8 mouse cellular contexts compared by ENCODE assay signal in genomic region chr7:127477687-127478634, GRCm38 (mm10). TPM values are rescaled to one million over a fixed set of nuclear protein-coding genes. Genes with fewer than 3 reads are reported as not detected.
DNase-seq lines count a peak whose midpoint lies in the region; ATAC-seq and TF ChIP-seq lines count a peak whose summit lies in the region.

No protein-coding gene starts in this region.

- H3K27me3 ChIP-seq in E14TG2a.4 (ENCODE audit: insufficient read depth, low read length): no peaks in the 10 kb centered on the region
- no peaks in the 10 kb centered on the region for H3K27me3 ChIP-seq in forebrain, embryonic 12.5 days
- H3K27me3 ChIP-seq in heart, postnatal 0 days (ENCODE audit: control insufficient read depth, insufficient read depth, low read length): no peaks in the 10 kb centered on the region
- H3K27me3 ChIP-seq in liver, embryonic 16.5 days (ENCODE audit: control insufficient read depth, insufficient read depth, low read depth, low read length): no peaks in the 10 kb centered on the region
- H3K27me3 ChIP-seq in neural tube, embryonic 13.5 days: no peaks in the 10 kb centered on the region
- no peaks in the 10 kb centered on the region for H3K27me3 ChIP-seq in testis, adult 2 months (ENCODE audit: control insufficient read depth, insufficient read depth, low read length)

- TF ChIP-seq CTCF in E14TG2a.4 (conservative IDR thresholded peaks at IDR 0.05; ENCODE audit: low read length): no peak
- peak; percentile 24; the same call in 1 of the 2 replicates for TF ChIP-seq CTCF in heart, postnatal 0 days (IDR thresholded peaks at IDR 0.05; ENCODE audit: low read depth)
- peak; percentile 22; the same call in 1 of the 2 replicates for TF ChIP-seq CTCF in testis, adult 2 months (IDR thresholded peaks at IDR 0.05; ENCODE audit: control insufficient read depth, insufficient read depth, insufficient replicate concordance, low read depth, low read length)

- peak; percentile 93 for ATAC-seq in forebrain, embryonic 12.5 days (ENCODE audit: low FRiP score)
- peak; percentile 89 for ATAC-seq in heart, postnatal 0 days (ENCODE audit: insufficient read depth, low read depth)
- ATAC-seq in liver, embryonic 16.5 days (ENCODE audit: low read depth): peak; percentile 89
- ATAC-seq in neural tube, embryonic 13.5 days (ENCODE audit: low read depth): peak; percentile 94

- peaks cover 58% of the 10 kb centered on the region for H3K4me1 ChIP-seq in E14TG2a.4 (replicated peaks; ENCODE audit: low read depth, low read length)
- peaks cover 31% of the 10 kb centered on the region for H3K4me1 ChIP-seq in forebrain, embryonic 12.5 days
- peaks cover 19% of the 10 kb centered on the region for H3K4me1 ChIP-seq in heart, postnatal 0 days (ENCODE audit: control insufficient read depth, insufficient read depth)
- H3K4me1 ChIP-seq in liver, embryonic 16.5 days (ENCODE audit: control insufficient read depth, low read depth, low read length): peaks cover 26% of the 10 kb centered on the region
- peaks cover 50% of the 10 kb centered on the region for H3K4me1 ChIP-seq in neural tube, embryonic 13.5 days (replicated peaks)
- peaks cover 5% of the 10 kb centered on the region for H3K4me1 ChIP-seq in testis, adult 2 months (ENCODE audit: control insufficient read depth, insufficient read depth, low read length)

- WGBS in forebrain, embryonic 12.5 days: under 1% methylated on average over 50 of the region's 50 CpGs
- WGBS in heart, postnatal 0 days: under 1% methylated on average over 50 of the region's 50 CpGs
- WGBS in liver, embryonic 16.5 days (ENCODE audit: insufficient replicate concordance): under 1% methylated on average over 50 of the region's 50 CpGs
- WGBS in neural tube, embryonic 13.5 days: under 1% methylated on average over 50 of the region's 50 CpGs

- H3K9ac ChIP-seq in forebrain, embryonic 12.5 days: peak overlapping the region; percentile 98
- peak overlapping the region; percentile 94 for H3K9ac ChIP-seq in heart, postnatal 0 days (replicated peaks; ENCODE audit: low read depth, low read length)
- H3K9ac ChIP-seq in liver, embryonic 16.5 days (ENCODE audit: low read depth, low read length): peak overlapping the region; percentile 96
- H3K9ac ChIP-seq in neural tube, embryonic 13.5 days: peak overlapping the region; percentile 99

- TF ChIP-seq POLR2A in testis, adult 2 months (IDR thresholded peaks at IDR 0.05; ENCODE audit: control insufficient read depth, low read depth, low read length): peak; percentile 87

- DNase-seq in c-Kit-positive CD71-positive TER-119-positive erythroid progenitor cells, embryonic 14.5 days (ENCODE audit: low spot score): peak; percentile 100
- peak; percentile 100 for DNase-seq in heart, postnatal 0 days (ENCODE audit: low spot score)
- DNase-seq in kidney, postnatal 4 days: peak; percentile 99 to 100

- H3K27ac ChIP-seq in forebrain, embryonic 12.5 days: peak overlapping the region; percentile 97
- peak overlapping the region; percentile 97 for H3K27ac ChIP-seq in heart, postnatal 0 days (ENCODE audit: low read depth)
- H3K27ac ChIP-seq in liver, embryonic 16.5 days (ENCODE audit: low read length): peak overlapping the region; percentile 97
- H3K27ac ChIP-seq in neural tube, embryonic 13.5 days (replicated peaks): peak overlapping the region; percentile 96
- H3K27ac ChIP-seq in testis, adult 2 months (ENCODE audit: control insufficient read depth, insufficient read depth, low read depth, low read length): peak overlapping the region; percentile 100

- no peaks in the 10 kb centered on the region for H3K9me3 ChIP-seq in E14TG2a.4 (ENCODE audit: low read length)
- H3K9me3 ChIP-seq in forebrain, embryonic 12.5 days: no peaks in the 10 kb centered on the region
- H3K9me3 ChIP-seq in heart, postnatal 0 days (replicated peaks; ENCODE audit: control insufficient read depth, low read length): no peaks in the 10 kb centered on the region
- no peaks in the 10 kb centered on the region for H3K9me3 ChIP-seq in liver, embryonic 16.5 days (replicated peaks; ENCODE audit: control insufficient read depth, low read length)
- H3K9me3 ChIP-seq in neural tube, embryonic 13.5 days: no peaks in the 10 kb centered on the region

- peak overlapping the region; percentile 99 for H3K4me3 ChIP-seq in E14TG2a.4 (replicated peaks; ENCODE audit: low read length)
- peak overlapping the region; percentile 99 for H3K4me3 ChIP-seq in forebrain, embryonic 12.5 days (replicated peaks)
- H3K4me3 ChIP-seq in heart, postnatal 0 days (ENCODE audit: low read depth, low read length): peak overlapping the region; percentile 85
- H3K4me3 ChIP-seq in liver, embryonic 16.5 days (ENCODE audit: low read depth, low read length): peak overlapping the region; percentile 93
- peak overlapping the region; percentile 98 for H3K4me3 ChIP-seq in neural tube, embryonic 13.5 days
- peak overlapping the region; percentile 98 for H3K4me3 ChIP-seq in testis, adult 2 months (ENCODE audit: control insufficient read depth, low read depth, low read length)

- peak; percentile 6; the same call in 1 of the 2 replicates for TF ChIP-seq EP300 in heart, postnatal 0 days (IDR thresholded peaks at IDR 0.05; ENCODE audit: low read depth)

- peaks cover 70% of the 10 kb centered on the region for H3K36me3 ChIP-seq in E14TG2a.4 (ENCODE audit: insufficient read depth, low read length)
- H3K36me3 ChIP-seq in forebrain, embryonic 12.5 days (replicated peaks): peaks cover 49% of the 10 kb centered on the region
- H3K36me3 ChIP-seq in heart, postnatal 0 days (replicated peaks; ENCODE audit: control insufficient read depth, insufficient read depth, low read length): peaks cover 47% of the 10 kb centered on the region
- H3K36me3 ChIP-seq in liver, embryonic 16.5 days (ENCODE audit: control insufficient read depth, insufficient read depth): peaks cover 43% of the 10 kb centered on the region
- peaks cover 58% of the 10 kb centered on the region for H3K36me3 ChIP-seq in neural tube, embryonic 13.5 days
- H3K36me3 ChIP-seq in testis, adult 2 months (ENCODE audit: control insufficient read depth, insufficient read depth, low read length): peaks cover 4% of the 10 kb centered on the region

- peak overlapping the region; percentile 98 for H3K4me2 ChIP-seq in forebrain, embryonic 12.5 days
- peak overlapping the region; percentile 94 for H3K4me2 ChIP-seq in heart, postnatal 0 days (ENCODE audit: low read depth, low read length)
- H3K4me2 ChIP-seq in liver, embryonic 16.5 days (ENCODE audit: low read depth, low read length): peak overlapping the region; percentile 85
- H3K4me2 ChIP-seq in neural tube, embryonic 13.5 days: peak overlapping the region; percentile 100

RNA-seq across cellular contexts. Expression of gene Fbrs, which starts 1.0 kb away (rescaled TPM):
- 10.4 and 12.3 TPM in 2 replicates for polyA plus RNA-seq in forebrain, embryonic 12.5 days (2016; fragmentation: Nextera tagmentation; extraction: Ambion mirVana)
- total RNA-seq in heart, postnatal 0 days (2014; rRNA removed; ENCODE audit: low replicate concordance): 19.1 and 31.1 TPM in 2 replicates
- 5.4 and 5.9 TPM in 2 replicates for polyA plus RNA-seq in heart, postnatal 0 days (2015; fragmentation: Nextera tagmentation; extraction: Ambion mirVana)
- polyA plus RNA-seq in liver, embryonic 16.5 days (2015; fragmentation: Nextera tagmentation; extraction: Ambion mirVana): 4.0 and 4.9 TPM in 2 replicates
- 12.1 and 12.6 TPM in 2 replicates for polyA plus RNA-seq in neural tube, embryonic 13.5 days (2015; fragmentation: Nextera tagmentation; extraction: Ambion mirVana)
- polyA plus RNA-seq in testis, adult 2 months (2012; rRNA removed): 42.8 and 44.8 TPM in 2 replicates

RNA-seq across cellular contexts. Expression of gene Prr14, which starts 18.6 kb away (rescaled TPM):
- polyA plus RNA-seq in forebrain, embryonic 12.5 days (2016; fragmentation: Nextera tagmentation; extraction: Ambion mirVana): 63.0 and 64.7 TPM in 2 replicates
- total RNA-seq in heart, postnatal 0 days (2014; rRNA removed; ENCODE audit: low replicate concordance): 33.7 and 35.4 TPM in 2 replicates
- polyA plus RNA-seq in heart, postnatal 0 days (2015; fragmentation: Nextera tagmentation; extraction: Ambion mirVana): 22.3 and 24.7 TPM in 2 replicates
- polyA plus RNA-seq in liver, embryonic 16.5 days (2015; fragmentation: Nextera tagmentation; extraction: Ambion mirVana): 18.6 and 22.8 TPM in 2 replicates
- polyA plus RNA-seq in neural tube, embryonic 13.5 days (2015; fragmentation: Nextera tagmentation; extraction: Ambion mirVana): 42.4 and 44.5 TPM in 2 replicates
- 55.4 and 58.4 TPM in 2 replicates for polyA plus RNA-seq in testis, adult 2 months (2012; rRNA removed)

RNA-seq across cellular contexts. Expression of gene Zfp689, which starts 29.0 kb away (rescaled TPM):
- 16.0 and 18.8 TPM in 2 replicates for polyA plus RNA-seq in forebrain, embryonic 12.5 days (2016; fragmentation: Nextera tagmentation; extraction: Ambion mirVana)
- total RNA-seq in heart, postnatal 0 days (2014; rRNA removed; ENCODE audit: low replicate concordance): 1.9 and 3.0 TPM in 2 replicates
- 2.4 and 2.6 TPM in 2 replicates for polyA plus RNA-seq in heart, postnatal 0 days (2015; fragmentation: Nextera tagmentation; extraction: Ambion mirVana)
- polyA plus RNA-seq in liver, embryonic 16.5 days (2015; fragmentation: Nextera tagmentation; extraction: Ambion mirVana): 2.2 and 2.9 TPM in 2 replicates
- 13.0 and 15.2 TPM in 2 replicates for polyA plus RNA-seq in neural tube, embryonic 13.5 days (2015; fragmentation: Nextera tagmentation; extraction: Ambion mirVana)
- polyA plus RNA-seq in testis, adult 2 months (2012; rRNA removed): 11.2 and 12.7 TPM in 2 replicates

RNA-seq across cellular contexts. Expression of gene Srcap, which starts 33.8 kb away (rescaled TPM):
- polyA plus RNA-seq in forebrain, embryonic 12.5 days (2016; fragmentation: Nextera tagmentation; extraction: Ambion mirVana): 87.4 and 92.1 TPM in 2 replicates
- total RNA-seq in heart, postnatal 0 days (2014; rRNA removed; ENCODE audit: low replicate concordance): 21.8 and 29.3 TPM in 2 replicates
- polyA plus RNA-seq in heart, postnatal 0 days (2015; fragmentation: Nextera tagmentation; extraction: Ambion mirVana): 15.0 and 16.1 TPM in 2 replicates
- polyA plus RNA-seq in liver, embryonic 16.5 days (2015; fragmentation: Nextera tagmentation; extraction: Ambion mirVana): 12.2 and 13.6 TPM in 2 replicates
- polyA plus RNA-seq in neural tube, embryonic 13.5 days (2015; fragmentation: Nextera tagmentation; extraction: Ambion mirVana): 50.1 and 56.1 TPM in 2 replicates
- polyA plus RNA-seq in testis, adult 2 months (2012; rRNA removed): 13.7 and 20.0 TPM in 2 replicates

RNA-seq across cellular contexts. Expression of gene Gm42715, which starts 41.4 kb away (rescaled TPM):
- 16.4 and 16.8 TPM in 2 replicates for polyA plus RNA-seq in forebrain, embryonic 12.5 days (2016; fragmentation: Nextera tagmentation; extraction: Ambion mirVana)
- 12.5 and 17.4 TPM in 2 replicates for total RNA-seq in heart, postnatal 0 days (2014; rRNA removed; ENCODE audit: low replicate concordance)
- polyA plus RNA-seq in heart, postnatal 0 days (2015; fragmentation: Nextera tagmentation; extraction: Ambion mirVana): 4.8 and 5.0 TPM in 2 replicates
- 5.1 and 5.5 TPM in 2 replicates for polyA plus RNA-seq in liver, embryonic 16.5 days (2015; fragmentation: Nextera tagmentation; extraction: Ambion mirVana)
- polyA plus RNA-seq in neural tube, embryonic 13.5 days (2015; fragmentation: Nextera tagmentation; extraction: Ambion mirVana): 15.7 and 16.6 TPM in 2 replicates
- 6.1 and 6.6 TPM in 2 replicates for polyA plus RNA-seq in testis, adult 2 months (2012; rRNA removed)

Comparison
In these comparisons a context has a peak if more than half of its experiments do, and no peak if none do; other contexts are left out.
1. Peak in every context shown above with its lines: DNase-seq, ATAC-seq, H3K4me3 ChIP-seq and H3K27ac ChIP-seq.